Mouse (Mus musculus) forebrain, postnatal 0 days (tissue): ENCODE data around the gene A930002H24Rik. TPM values are rescaled to one million over a fixed set of nuclear protein-coding genes. Genes with fewer than 3 reads are reported as not detected.

Experiments
- ATAC-seq: fragments of 200-750 bp; cut with Nextera tagmentation; 2 replicates; pipeline ENCODE4 v1.8.0; 2017; ENCODE audit warnings: mild to moderate bottlenecking, moderate library complexity
- DNase-seq: peaks from one replicate; pipeline ENCODE4 v3.0.0-alpha.2; 2015
- H3K27ac ChIP-seq: fragments of 300-500 bp; sonication (generic); 2 replicates; pipeline ENCODE4 v1.5.1; 2014; ENCODE audit warnings: low read depth, mild to moderate bottlenecking, antibody characterized with exemption, low read length, moderate library complexity, mixed read lengths
- H3K27me3 ChIP-seq: fragments of 300-500 bp; sonication (generic); 2 replicates; pipeline ENCODE4 v1.6.1; 2014; ENCODE audit warnings: mild to moderate bottlenecking, low read length, mixed read lengths; ENCODE audit not compliant: insufficient read depth
- H3K36me3 ChIP-seq: fragments of 300-500 bp; sonication (generic); 2 replicates; pipeline ENCODE4 v1.6.1; 2014; ENCODE audit warnings: mild to moderate bottlenecking, moderate library complexity; ENCODE audit not compliant: insufficient read depth
- H3K4me1 ChIP-seq: fragments of 300-500 bp; sonication (generic); 2 replicates; pipeline ENCODE4 v1.6.1; 2014; ENCODE audit warnings: antibody characterized with exemption; ENCODE audit not compliant: insufficient read depth
- H3K4me2 ChIP-seq: fragments of 300-500 bp; sonication (generic); 2 replicates; pipeline ENCODE4 v1.6.1; 2014; ENCODE audit warnings: low read depth, mild to moderate bottlenecking, moderate library complexity
- H3K4me3 ChIP-seq: fragments of 300-500 bp; sonication (generic); 2 replicates; pipeline ENCODE4 v1.5.1; 2014; ENCODE audit warnings: low read depth, low read length, mixed read lengths
- H3K9ac ChIP-seq: fragments of 300-500 bp; sonication (generic); 2 replicates; pipeline ENCODE4 v1.6.1; 2014; ENCODE audit warnings: mild to moderate bottlenecking
- H3K9me3 ChIP-seq: fragments of 300-500 bp; sonication (generic); 2 replicates; pipeline ENCODE4 v1.6.1; 2016; ENCODE audit warnings: low read length
- CTCF ChIP-seq: sonication (generic); IDR thresholded peaks from 2 replicates; pipeline ENCODE4 v1.5.1; 2016; ENCODE audit warnings: antibody characterized with exemption, control low read depth, low read depth
- WGBS: fragments of 180-500 bp; shearing (Covaris S2); extraction: QIAGEN DNeasy Blood & Tissue Kit; methylation state at CpG from one replicate; pipeline ENCODE4 v1.1.7; 2014; 5-methylcytosine and 5-hydroxymethylcytosine counted together
- polyA plus RNA-seq: library from polyadenylated mRNA; unstranded; fragments of >200 nt; fragmentation: Nextera tagmentation; extraction: Ambion mirVana; gene quantifications from 2 replicates; pipeline ENCODE4 v1.2.1, GENCODE M21; 2015
- total RNA-seq: library from RNA; depleted of rRNA; stranded (reverse); fragments of >200 nt; gene quantifications from 2 replicates; pipeline ENCODE4 v1.2.3, GENCODE M21; 2014

A930002H24Rik gene
- total and polyA plus RNA-seq, 2 experiments from 2014 or later, result 1.5 to 6.0 TPM

DNA sequence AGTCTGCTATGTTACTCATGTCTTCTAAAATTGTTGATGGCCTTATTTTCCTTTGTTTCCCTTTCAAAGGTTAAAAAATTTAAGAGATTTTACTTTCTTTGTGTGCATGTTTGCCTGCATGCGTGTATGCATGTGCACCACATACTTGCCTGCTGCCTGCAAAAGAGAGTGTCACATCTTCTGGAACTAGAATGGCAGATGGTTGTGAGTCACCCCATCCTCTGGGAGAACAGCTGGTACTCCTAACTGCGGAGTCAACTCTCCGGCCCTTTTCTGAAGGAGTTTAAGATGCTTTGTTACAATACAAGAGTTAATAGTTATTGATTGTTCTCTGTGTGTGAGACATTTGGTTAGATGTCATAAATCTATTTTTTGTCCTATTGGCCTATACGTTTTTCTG lies 15.3 kb upstream of the A930002H24Rik start:
- DNase-seq, result no peak

DNA sequence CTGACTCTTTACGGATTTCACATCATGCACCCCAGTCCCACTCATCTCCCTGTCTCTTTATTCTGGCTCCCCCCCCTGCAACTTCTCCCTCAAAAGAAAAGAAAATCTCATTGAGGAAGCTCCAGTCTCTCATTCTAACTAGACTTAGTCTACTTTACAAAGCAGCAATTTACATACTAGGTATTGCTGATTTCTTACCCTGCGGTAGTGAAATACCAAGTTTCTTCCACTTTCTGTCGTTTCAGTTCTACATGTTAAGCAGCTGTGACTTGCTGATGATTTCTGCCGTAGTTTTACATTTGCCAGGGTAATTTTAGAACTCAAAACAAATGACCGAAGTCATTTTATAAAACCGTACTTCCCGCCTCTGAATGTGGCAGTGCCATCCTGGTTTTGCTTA lies 8.2 kb upstream of the A930002H24Rik start:
- DNase-seq (no peak), ATAC-seq (no peak)
- Histone ChIP-seq H3K27me3 (no peaks in the 10 kb centered on the region), H3K27ac (no peak overlapping the region), H3K9ac (no peak overlapping the region), H3K9me3 (no peaks in the 10 kb centered on the region), H3K4me3 (no peak overlapping the region), H3K4me2 (no peak overlapping the region), H3K36me3 (no peaks in the 10 kb centered on the region), H3K4me1 (no peaks in the 10 kb centered on the region)
- WGBS, result 91% methylated on average over 7 of the region's 7 CpGs
- TF ChIP-seq CTCF, result no peak

More for the DNA sequence above, 15.3 kb upstream of the A930002H24Rik start:
- WGBS, result 68% methylated on average over 4 of the region's 4 CpGs
- no peak for TF ChIP-seq CTCF
- Histone ChIP-seq H3K4me1 (no peaks in the 10 kb centered on the region), H3K27ac (no peak overlapping the region), H3K4me3 (no peak overlapping the region), H3K27me3 (no peaks in the 10 kb centered on the region), H3K9me3 (no peaks in the 10 kb centered on the region), H3K36me3 (no peaks in the 10 kb centered on the region), H3K4me2 (no peak overlapping the region), H3K9ac (no peak overlapping the region)
- ATAC-seq, result no peak

DNA sequence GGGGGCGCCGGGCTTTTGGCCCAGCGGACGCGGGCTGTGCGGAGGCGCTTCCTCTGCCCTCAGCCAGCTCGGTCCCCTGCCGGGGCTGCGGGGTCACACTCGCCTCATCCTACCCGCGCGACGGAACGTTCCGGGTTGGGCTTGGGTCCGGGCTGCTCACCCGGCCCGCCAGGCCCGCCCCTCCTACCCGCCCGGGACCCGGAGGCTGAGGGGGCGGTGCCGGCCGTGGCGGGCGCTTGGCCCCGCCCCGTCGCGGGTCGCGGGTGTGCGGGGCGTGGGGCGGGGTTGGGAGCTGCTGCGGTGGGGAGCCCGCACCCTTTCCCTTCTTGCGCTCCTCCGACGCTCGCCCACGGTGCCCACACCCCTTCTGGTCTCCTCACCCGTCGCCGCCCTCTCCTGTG lies 580 bp upstream of the A930002H24Rik start:
- peak; percentile 58 for ATAC-seq
- WGBS, result 4% methylated on average over 37 of the region's 48 CpGs
- H3K27ac ChIP-seq, result peak overlapping the region; percentile 87
- no peaks in the 10 kb centered on the region for H3K36me3 ChIP-seq
- peak overlapping the region; percentile 94 for H3K9ac ChIP-seq
- H3K9me3 ChIP-seq, result no peaks in the 10 kb centered on the region
- H3K4me1 ChIP-seq, result peaks cover 7% of the 10 kb centered on the region; the same call in 1 of the 2 replicates
- no peaks in the 10 kb centered on the region for H3K27me3 ChIP-seq
- H3K4me2 ChIP-seq, result peak overlapping the region; percentile 87
- TF ChIP-seq CTCF, result 0 out of 2 replicates have a peak, but pooled peaks have one; percentile 29
- DNase-seq, result no peak
- peak overlapping the region; percentile 95 for H3K4me3 ChIP-seq

DNA sequence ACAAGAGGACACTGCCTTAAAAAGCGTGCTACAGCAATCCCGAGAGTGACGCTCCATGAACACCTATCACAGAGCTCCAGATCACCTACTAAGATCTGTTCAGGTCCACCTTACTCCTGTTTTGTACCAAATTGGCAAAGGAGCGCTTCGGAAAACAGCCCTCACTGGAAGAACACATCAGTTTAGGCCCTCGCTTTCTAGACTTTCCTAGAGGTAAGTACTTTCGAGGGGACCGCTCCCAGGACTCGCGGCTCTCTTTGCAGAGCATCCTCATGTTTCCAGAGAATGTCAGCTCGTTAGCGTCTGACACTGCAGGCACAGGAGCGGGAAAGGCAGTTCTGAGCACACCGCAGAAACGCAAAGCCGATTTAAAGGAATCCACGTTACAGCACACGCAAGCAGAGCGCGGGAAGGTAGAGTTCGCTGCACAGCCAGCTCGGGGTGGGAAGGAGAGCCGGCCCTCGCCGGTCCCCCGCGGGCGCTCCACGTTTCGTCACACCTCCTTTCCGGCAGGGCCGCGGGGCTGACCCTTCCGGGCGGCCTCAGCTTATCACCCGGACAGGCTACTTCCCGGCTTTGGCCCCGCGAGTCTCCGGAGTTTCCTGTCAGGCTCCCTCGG lies 470 bp downstream of the A930002H24Rik start, which contains the start of gene Fer:
Gene Fer, plus strand, starts transcription at position 51 of the 619 bp plus-strand sequence.
- Histone ChIP-seq H3K4me2 (peak within 1 kb of the TSS; percentile 88), H3K27me3 (no peaks in the 10 kb centered on the region), H3K36me3 (no peaks in the 10 kb centered on the region), H3K9me3 (no peaks in the 10 kb centered on the region), H3K4me3 (peak within 1 kb of the TSS; percentile 95), H3K4me1 (peaks cover 7% of the 10 kb centered on the region; the same call in 1 of the 2 replicates), H3K27ac (peak within 1 kb of the TSS; percentile 87), H3K9ac (peak within 1 kb of the TSS; percentile 94)
- WGBS, result 1% methylated on average over 41 of the region's 41 CpGs
- no peak for DNase-seq
- no peak for TF ChIP-seq CTCF
- peak; percentile 23 for ATAC-seq

DNA sequence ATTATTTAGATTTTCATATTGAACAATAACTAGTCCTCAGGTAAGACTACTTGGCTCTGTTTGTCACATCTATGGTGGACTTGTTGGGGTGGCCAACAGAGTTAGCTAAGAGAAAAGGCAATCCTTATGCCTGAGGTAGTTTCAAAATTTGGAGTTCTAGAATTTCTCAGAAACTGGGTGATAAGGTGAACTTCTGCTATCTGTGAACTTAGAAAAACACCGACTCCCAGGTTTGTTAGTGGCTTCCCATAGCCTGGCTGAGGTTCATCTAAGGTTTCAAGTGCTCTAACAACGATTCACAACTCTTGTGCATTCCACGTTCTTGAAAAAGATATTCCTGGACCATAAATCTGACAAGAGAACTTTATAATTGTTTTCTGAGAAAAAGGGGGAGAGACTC lies 1.2 kb downstream of the A930002H24Rik start:
- DNase-seq (no peak), ATAC-seq (no peak)
- H3K4me2 ChIP-seq, result no peak overlapping the region
- H3K27me3 ChIP-seq, result no peaks in the 10 kb centered on the region
- H3K4me1 ChIP-seq, result peaks cover 7% of the 10 kb centered on the region; the same call in 1 of the 2 replicates
- no peak overlapping the region for H3K9ac ChIP-seq
- H3K9me3 ChIP-seq, result no peaks in the 10 kb centered on the region
- H3K4me3 ChIP-seq, result no peak overlapping the region
- WGBS, result 83% methylated on average over 3 of the region's 3 CpGs
- H3K27ac ChIP-seq, result no peak overlapping the region
- TF ChIP-seq CTCF, result no peak
- H3K36me3 ChIP-seq, result no peaks in the 10 kb centered on the region

DNA sequence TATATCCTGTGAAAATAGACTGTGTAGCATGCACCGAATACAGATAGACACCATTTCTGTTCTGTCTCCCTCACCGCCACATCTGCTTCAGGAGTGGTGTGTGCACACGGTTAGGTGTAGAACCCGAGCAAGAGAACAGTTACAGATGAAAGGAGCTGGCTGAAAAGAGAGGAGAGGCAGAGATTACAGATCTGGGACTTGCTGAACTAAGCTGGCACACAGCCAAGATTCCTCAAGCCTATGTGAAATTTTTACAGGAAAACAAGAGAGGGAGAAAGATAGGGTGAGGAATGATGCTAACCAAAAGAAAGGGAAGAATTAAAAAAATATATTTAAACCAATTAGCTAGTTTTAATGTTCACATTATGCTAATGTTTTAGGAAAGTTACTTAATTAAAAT lies 2.6 kb downstream of the A930002H24Rik start:
- DNase-seq (peak; percentile 53), ATAC-seq (no peak)
- H3K36me3 ChIP-seq, result no peaks in the 10 kb centered on the region
- no peak overlapping the region for H3K4me3 ChIP-seq
- no peak for TF ChIP-seq CTCF
- no peak overlapping the region for H3K9ac ChIP-seq
- H3K4me1 ChIP-seq, result peaks cover 7% of the 10 kb centered on the region; the same call in 1 of the 2 replicates
- 35% methylated on average over 4 of the region's 4 CpGs for WGBS
- H3K27me3 ChIP-seq, result no peaks in the 10 kb centered on the region
- H3K9me3 ChIP-seq, result no peaks in the 10 kb centered on the region
- H3K4me2 ChIP-seq, result no peak overlapping the region
- H3K27ac ChIP-seq, result no peak overlapping the region

DNA sequence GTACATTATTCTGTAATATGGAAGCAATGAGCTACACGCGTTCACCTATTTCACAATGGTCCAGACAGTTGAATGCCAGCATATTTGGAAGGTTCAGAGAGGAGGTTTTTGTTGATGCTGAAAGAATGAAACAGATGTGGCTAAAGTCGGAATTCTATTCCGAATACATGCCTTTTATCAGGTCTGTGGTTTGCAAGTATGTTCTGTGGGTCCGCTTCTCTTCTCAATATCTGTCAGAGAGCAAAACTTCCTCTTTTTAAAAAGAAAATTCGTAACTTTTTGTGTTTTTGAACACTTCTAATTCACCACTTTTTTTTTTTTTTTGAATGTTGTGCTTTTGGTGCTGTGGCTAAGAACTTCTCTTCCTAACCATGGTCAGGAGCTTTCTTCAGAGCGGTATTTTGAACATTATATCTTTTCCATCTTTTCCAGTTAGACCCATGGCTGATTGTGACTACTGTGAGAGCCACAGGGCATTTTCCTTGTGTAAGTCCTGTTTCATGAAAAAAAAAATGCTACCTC lies 6.5 kb downstream of the A930002H24Rik start:
- WGBS, result 90% methylated on average over 7 of the region's 7 CpGs
- no peaks in the 10 kb centered on the region for H3K4me1 ChIP-seq
- no peak for DNase-seq
- no peak overlapping the region for H3K4me2 ChIP-seq
- no peak for ATAC-seq
- no peak for TF ChIP-seq CTCF
- H3K27me3 ChIP-seq, result no peaks in the 10 kb centered on the region
- H3K9me3 ChIP-seq, result no peaks in the 10 kb centered on the region
- no peaks in the 10 kb centered on the region for H3K36me3 ChIP-seq
- H3K9ac ChIP-seq, result no peak overlapping the region
- H3K4me3 ChIP-seq, result no peak overlapping the region
- H3K27ac ChIP-seq, result no peak overlapping the region
